Mouse (Mus musculus): ENCODE measurements at regions not wholly inside any gene's neighbourhood (a gene's known extent, or its start where the extent isn't known, plus 50 kb on each side); places are given as distances from the start of the nearest gene placed in this dataset.
A peak's percentile ranks its signal among the peaks of the same experiment; 100 is the strongest.

- no peak overlapping the region for H3K4me3 ChIP-seq (ENCODE audit: low read length)
- no peak overlapping the region for H3K4me2 ChIP-seq (ENCODE audit: low read depth, low read length)
- H3K9me3 ChIP-seq (replicated peaks; ENCODE audit: control insufficient read depth, low read length) = no peaks in the 10 kb centered on the region
- no peak for ATAC-seq (replicated peaks; ENCODE audit: extremely low read depth, insufficient read depth, low FRiP score)
- H3K27ac ChIP-seq (ENCODE audit: low read length) = no peak overlapping the region
- no peaks in the 10 kb centered on the region for H3K27me3 ChIP-seq (ENCODE audit: control insufficient read depth, insufficient read depth, low read length)
- no peaks in the 10 kb centered on the region for H3K36me3 ChIP-seq (ENCODE audit: control insufficient read depth, insufficient read depth)
- no peak overlapping the region for H3K9ac ChIP-seq (ENCODE audit: low read length)
- 78% methylated on average over 5 of the region's 5 CpGs for WGBS
- H3K4me1 ChIP-seq (ENCODE audit: control insufficient read depth, insufficient read depth, low read length) = peaks cover 5% of the 10 kb centered on the region; the same call in 1 of the 2 replicates
Observed at GRCm38 (mm10) chr8:6604232-6604804, 1499.2 kb upstream of the Slc10a2 start.

- ATAC-seq (replicated peaks; ENCODE audit: extremely low read depth, insufficient read depth, low FRiP score) = no peak
- Histone ChIP-seq H3K9me3 (replicated peaks; ENCODE audit: control insufficient read depth, low read length) (no peaks in the 10 kb centered on the region), H3K4me1 (ENCODE audit: control insufficient read depth, insufficient read depth, low read length) (no peaks in the 10 kb centered on the region), H3K9ac (ENCODE audit: low read length) (no peak overlapping the region), H3K4me3 (ENCODE audit: low read length) (no peak overlapping the region), H3K27ac (ENCODE audit: low read length) (no peak overlapping the region), H3K36me3 (ENCODE audit: control insufficient read depth, insufficient read depth) (no peaks in the 10 kb centered on the region), H3K4me2 (ENCODE audit: low read depth, low read length) (no peak overlapping the region), H3K27me3 (ENCODE audit: control insufficient read depth, insufficient read depth, low read length) (no peaks in the 10 kb centered on the region)
Observed at GRCm38 (mm10) chr8:6590146-6590545, 1485.0 kb upstream of the Slc10a2 start.

GRCm38 (mm10) chr8:6583337-6584096 is 1478.4 kb upstream of the Slc10a2 start:
- Histone ChIP-seq H3K27ac (ENCODE audit: low read length) (no peak overlapping the region), H3K9ac (ENCODE audit: low read length) (no peak overlapping the region), H3K4me1 (ENCODE audit: control insufficient read depth, insufficient read depth, low read length) (no peaks in the 10 kb centered on the region), H3K36me3 (ENCODE audit: control insufficient read depth, insufficient read depth) (no peaks in the 10 kb centered on the region), H3K4me2 (ENCODE audit: low read depth, low read length) (no peak overlapping the region), H3K27me3 (ENCODE audit: control insufficient read depth, insufficient read depth, low read length) (no peaks in the 10 kb centered on the region), H3K4me3 (ENCODE audit: low read length) (no peak overlapping the region), H3K9me3 (replicated peaks; ENCODE audit: control insufficient read depth, low read length) (no peaks in the 10 kb centered on the region)
- 74% methylated on average over 6 of the region's 6 CpGs for WGBS
- no peak for ATAC-seq (replicated peaks; ENCODE audit: extremely low read depth, insufficient read depth, low FRiP score)

- Histone ChIP-seq H3K4me3 (ENCODE audit: low read length) (no peak overlapping the region), H3K36me3 (ENCODE audit: control insufficient read depth, insufficient read depth) (no peaks in the 10 kb centered on the region)
- WGBS = 82% methylated on average over 3 of the region's 3 CpGs
Observed at GRCm38 (mm10) chr8:6582732-6583131, 1477.6 kb upstream of the Slc10a2 start.

GRCm38 (mm10) chr8:6577868-6578634 is 1472.9 kb upstream of the Slc10a2 start:
- no peak overlapping the region for H3K4me2 ChIP-seq (ENCODE audit: low read depth, low read length)
- peaks cover 2% of the 10 kb centered on the region; the same call in 1 of the 2 replicates for H3K4me1 ChIP-seq (ENCODE audit: control insufficient read depth, insufficient read depth, low read length)
- 83% methylated on average over 4 of the region's 4 CpGs for WGBS
- no peak overlapping the region for H3K27ac ChIP-seq (ENCODE audit: low read length)
- H3K9me3 ChIP-seq (replicated peaks; ENCODE audit: control insufficient read depth, low read length) = no peaks in the 10 kb centered on the region
- H3K9ac ChIP-seq (ENCODE audit: low read length) = no peak overlapping the region
- H3K4me3 ChIP-seq (ENCODE audit: low read length) = no peak overlapping the region
- H3K27me3 ChIP-seq (ENCODE audit: control insufficient read depth, insufficient read depth, low read length) = no peaks in the 10 kb centered on the region
- H3K36me3 ChIP-seq (ENCODE audit: control insufficient read depth, insufficient read depth) = no peaks in the 10 kb centered on the region
- no peak for ATAC-seq (replicated peaks; ENCODE audit: extremely low read depth, insufficient read depth, low FRiP score)

More at GRCm38 (mm10) chr8:6582732-6583131, 1477.6 kb upstream of the Slc10a2 start:
- no peak overlapping the region for H3K4me2 ChIP-seq (ENCODE audit: low read depth, low read length)
- H3K9ac ChIP-seq (ENCODE audit: low read length) = no peak overlapping the region
- H3K9me3 ChIP-seq (replicated peaks; ENCODE audit: control insufficient read depth, low read length) = no peaks in the 10 kb centered on the region
- H3K27ac ChIP-seq (ENCODE audit: low read length) = no peak overlapping the region
- no peak for ATAC-seq (replicated peaks; ENCODE audit: extremely low read depth, insufficient read depth, low FRiP score)
- H3K4me1 ChIP-seq (ENCODE audit: control insufficient read depth, insufficient read depth, low read length) = no peaks in the 10 kb centered on the region
- no peaks in the 10 kb centered on the region for H3K27me3 ChIP-seq (ENCODE audit: control insufficient read depth, insufficient read depth, low read length)

- no peak for ATAC-seq (replicated peaks; ENCODE audit: extremely low read depth, insufficient read depth, low FRiP score)
- WGBS = 43% methylated on average over 4 of the region's 4 CpGs
Observed at GRCm38 (mm10) chr8:6575241-6575640, 1470.1 kb upstream of the Slc10a2 start.

GRCm38 (mm10) chr8:6573492-6573891 is 1468.3 kb upstream of the Slc10a2 start:
- WGBS = 90% methylated on average over 3 of the region's 3 CpGs
- no peak for ATAC-seq (replicated peaks; ENCODE audit: extremely low read depth, insufficient read depth, low FRiP score)
- no peak overlapping the region for H3K27ac ChIP-seq (ENCODE audit: low read length)
- H3K9me3 ChIP-seq (replicated peaks; ENCODE audit: control insufficient read depth, low read length) = no peaks in the 10 kb centered on the region
- H3K27me3 ChIP-seq (ENCODE audit: control insufficient read depth, insufficient read depth, low read length) = no peaks in the 10 kb centered on the region
- H3K4me3 ChIP-seq (ENCODE audit: low read length) = no peak overlapping the region
- H3K4me1 ChIP-seq (ENCODE audit: control insufficient read depth, insufficient read depth, low read length) = peaks cover 2% of the 10 kb centered on the region; the same call in 1 of the 2 replicates
- H3K36me3 ChIP-seq (ENCODE audit: control insufficient read depth, insufficient read depth) = no peaks in the 10 kb centered on the region
- H3K4me2 ChIP-seq (ENCODE audit: low read depth, low read length) = no peak overlapping the region
- no peak overlapping the region for H3K9ac ChIP-seq (ENCODE audit: low read length)

More at GRCm38 (mm10) chr8:6575241-6575640, 1470.1 kb upstream of the Slc10a2 start:
- no peaks in the 10 kb centered on the region for H3K27me3 ChIP-seq (ENCODE audit: control insufficient read depth, insufficient read depth, low read length)
- no peak overlapping the region for H3K27ac ChIP-seq (ENCODE audit: low read length)
- no peaks in the 10 kb centered on the region for H3K36me3 ChIP-seq (ENCODE audit: control insufficient read depth, insufficient read depth)
- no peak overlapping the region for H3K4me3 ChIP-seq (ENCODE audit: low read length)
- H3K9me3 ChIP-seq (replicated peaks; ENCODE audit: control insufficient read depth, low read length) = no peaks in the 10 kb centered on the region
- H3K4me2 ChIP-seq (ENCODE audit: low read depth, low read length) = no peak overlapping the region
- peaks cover 2% of the 10 kb centered on the region; the same call in 1 of the 2 replicates for H3K4me1 ChIP-seq (ENCODE audit: control insufficient read depth, insufficient read depth, low read length)
- no peak overlapping the region for H3K9ac ChIP-seq (ENCODE audit: low read length)

- no peak overlapping the region for H3K9ac ChIP-seq (ENCODE audit: low read length)
- WGBS = 24% methylated on average over 9 of the region's 9 CpGs
- no peak for ATAC-seq (replicated peaks; ENCODE audit: extremely low read depth, insufficient read depth, low FRiP score)
- H3K27ac ChIP-seq (ENCODE audit: low read length) = no peak overlapping the region
- H3K4me2 ChIP-seq (ENCODE audit: low read depth, low read length) = peak overlapping the region; percentile 46; the same call in 1 of the 2 replicates
- no peaks in the 10 kb centered on the region for H3K36me3 ChIP-seq (ENCODE audit: control insufficient read depth, insufficient read depth)
- H3K9me3 ChIP-seq (replicated peaks; ENCODE audit: control insufficient read depth, low read length) = no peaks in the 10 kb centered on the region
- H3K4me1 ChIP-seq (ENCODE audit: control insufficient read depth, insufficient read depth, low read length) = peaks cover 2% of the 10 kb centered on the region; the same call in 1 of the 2 replicates
- no peak overlapping the region for H3K4me3 ChIP-seq (ENCODE audit: low read length)
- no peaks in the 10 kb centered on the region for H3K27me3 ChIP-seq (ENCODE audit: control insufficient read depth, insufficient read depth, low read length)
Observed at GRCm38 (mm10) chr8:6572066-6572665, 1467.0 kb upstream of the Slc10a2 start.

All from heart, embryonic 16.5 days (tissue).